Mouse (Mus musculus): Measurements from ENCODE around the gene Med1. TPM values are rescaled to one million over a fixed set of nuclear protein-coding genes. Genes with fewer than 3 reads are reported as not detected.

Gene Med1
- 66.4 TPM for polyA plus RNA-seq (2017; shearing (Covaris generic))

GRCm38 (mm10) chr11:98192901-98193805, at the start of gene Med1:
Med1 (minus strand) TSS chr11:98193293.

GRCm38 (mm10) chr11:98202641-98203350, 9.7 kb upstream of the Med1 start, which contains the start of gene Cdk12:
Cdk12 (plus strand) TSS chr11:98203059.

GRCm38 (mm10) chr11:98149786-98150624, 43.1 kb downstream of the Med1 start, which contains the start of gene Fbxl20:
Fbxl20 (minus strand) TSS chr11:98150403.

Other genes starting within 250 kb of the Med1 start
- 2.2 TPM for gene Plxdc1, start 206.8 kb downstream of the Med1 start, polyA plus RNA-seq (2017; shearing (Covaris generic))
- 116 TPM for gene Arl5c, start 197.1 kb downstream of the Med1 start, polyA plus RNA-seq (2017; shearing (Covaris generic))
- 14.7 TPM for gene Cacnb1, start 170.3 kb downstream of the Med1 start, polyA plus RNA-seq (2017; shearing (Covaris generic))
- 1,592 TPM for gene Rpl19, start 166.6 kb downstream of the Med1 start, polyA plus RNA-seq (2017; shearing (Covaris generic))
- 0.16 TPM for gene Stac2, start 139.8 kb downstream of the Med1 start, polyA plus RNA-seq (2017; shearing (Covaris generic))
- 28.8 TPM for gene Fbxl20, start 42.9 kb downstream of the Med1 start, polyA plus RNA-seq (2017; shearing (Covaris generic))
- gene Cdk12, start 9.8 kb upstream of the Med1 start, polyA plus RNA-seq (2017; shearing (Covaris generic)): 16.3 TPM
- not detected for gene Neurod2, start 136.4 kb upstream of the Med1 start, polyA plus RNA-seq (2017; shearing (Covaris generic))
- 0.45 TPM for gene Ppp1r1b, start 155.1 kb upstream of the Med1 start, polyA plus RNA-seq (2017; shearing (Covaris generic))
- gene Stard3, start 165.1 kb upstream of the Med1 start, polyA plus RNA-seq (2017; shearing (Covaris generic)): 43.0 TPM
- not detected for gene Tcap, start 190.5 kb upstream of the Med1 start, polyA plus RNA-seq (2017; shearing (Covaris generic))
- not detected for gene Pnmt, start 193.2 kb upstream of the Med1 start, polyA plus RNA-seq (2017; shearing (Covaris generic))
- 13.1 TPM for gene Pgap3, start 207.2 kb upstream of the Med1 start, polyA plus RNA-seq (2017; shearing (Covaris generic))
- gene Erbb2, start 219.2 kb upstream of the Med1 start, polyA plus RNA-seq (2017; shearing (Covaris generic)): not detected
- 129 TPM for gene Mien1, start 245.7 kb upstream of the Med1 start, polyA plus RNA-seq (2017; shearing (Covaris generic))